Mouse (Mus musculus) natural killer cell, adult 2 months (primary cell): Measurements from ENCODE around the gene Tnpo2.
A peak's percentile ranks its signal among the peaks of the same experiment; 100 is the strongest.
"Not testable (repeated sequence)": the region's sequence is repeated elsewhere in the genome, so short reads cannot be mapped to it uniquely, and the experiment has no call there.

Experiments used
- DNase-seq, 2 experiments: peaks; one replicate each; pipeline ENCODE4 v3.0.0; 2022; ENCODE audit warnings: low spot score in 2 of 2

Tnpo2 gene

DNA sequence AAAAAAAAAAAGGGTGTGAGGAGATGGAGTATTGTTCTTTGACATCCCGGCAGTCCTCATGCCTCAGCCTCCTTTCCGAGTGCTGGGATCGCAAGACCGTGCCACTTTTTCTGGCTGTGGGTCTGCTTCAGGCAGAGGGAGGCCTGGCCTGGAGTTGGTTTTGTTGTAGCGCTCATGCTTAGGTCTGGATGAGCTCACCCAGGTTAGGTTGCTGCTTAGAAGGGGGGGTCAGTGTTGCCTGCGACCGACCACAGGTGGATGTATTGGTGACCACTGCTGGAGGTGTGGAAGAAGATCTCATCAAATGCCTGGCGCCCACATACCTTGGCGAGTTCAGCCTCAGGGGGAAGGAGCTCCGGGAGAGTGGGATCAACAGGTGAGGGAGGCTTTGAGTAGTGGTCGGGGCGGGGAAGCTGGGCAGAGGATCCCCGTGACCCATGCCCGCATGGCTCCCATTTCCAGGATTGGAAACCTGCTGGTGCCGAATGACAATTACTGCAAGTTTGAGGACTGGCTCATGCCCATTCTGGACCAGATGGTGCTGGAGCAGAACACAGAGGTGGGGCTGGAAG is 36.4 kb downstream of the Tnpo2 start:
- DNase-seq: no peak

DNA sequence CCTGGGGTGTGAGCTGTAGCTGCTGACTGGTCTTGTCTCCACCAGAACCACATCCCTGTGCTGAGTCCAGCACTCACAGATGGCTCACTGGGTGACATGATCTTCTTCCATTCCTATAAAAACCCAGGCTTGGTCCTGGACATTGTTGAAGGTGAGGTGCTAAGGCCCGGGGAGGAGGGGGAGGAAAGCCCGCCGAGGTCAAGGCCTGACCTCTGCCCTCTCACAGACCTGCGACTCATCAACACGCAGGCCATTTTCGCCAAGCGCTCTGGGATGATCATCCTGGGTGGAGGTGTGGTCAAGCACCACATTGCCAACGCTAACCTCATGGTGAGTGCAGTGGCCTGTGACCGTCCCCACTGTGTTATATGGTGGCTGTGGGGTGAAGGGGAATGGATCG is 37.5 kb downstream of the Tnpo2 start:
- no peak for DNase-seq

DNA sequence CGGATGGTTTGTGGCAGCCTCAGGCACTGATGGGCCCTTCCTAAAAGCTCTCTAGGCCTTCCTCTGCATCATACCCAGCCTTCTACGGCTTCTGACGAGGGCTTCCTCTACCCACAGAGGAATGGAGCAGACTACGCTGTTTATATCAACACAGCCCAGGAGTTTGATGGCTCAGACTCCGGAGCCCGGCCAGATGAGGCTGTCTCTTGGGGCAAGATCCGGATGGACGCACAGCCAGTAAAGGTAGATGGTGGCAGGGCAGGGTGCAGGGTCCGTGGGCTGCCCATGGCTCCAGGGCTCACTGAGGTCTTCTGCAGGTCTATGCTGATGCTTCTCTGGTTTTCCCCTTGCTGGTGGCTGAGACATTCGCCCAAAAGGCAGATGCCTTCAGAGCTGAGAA is 37.9 kb downstream of the Tnpo2 start:
- DNase-seq: no peak

DNA sequence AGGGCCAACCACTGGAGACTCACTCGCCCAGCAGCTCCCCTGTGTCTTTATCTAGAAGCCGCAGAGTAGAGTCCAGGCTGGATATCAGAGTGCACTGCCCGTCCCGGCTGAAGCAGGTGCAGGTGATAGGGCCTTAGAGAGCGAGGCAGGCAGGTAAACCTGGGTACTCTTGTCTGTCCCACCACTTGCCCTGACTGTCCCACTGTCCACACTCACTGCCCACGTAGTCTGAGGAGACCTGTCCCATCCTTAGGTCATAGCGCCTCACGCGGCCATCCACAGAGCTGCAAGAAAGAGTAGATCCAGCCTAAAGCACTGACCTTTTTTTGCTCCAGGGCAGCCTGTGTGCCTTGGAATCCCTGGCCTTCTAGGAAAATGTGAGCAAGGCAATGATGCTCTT is 39.3 kb downstream of the Tnpo2 start:
- no peak for DNase-seq

DNA sequence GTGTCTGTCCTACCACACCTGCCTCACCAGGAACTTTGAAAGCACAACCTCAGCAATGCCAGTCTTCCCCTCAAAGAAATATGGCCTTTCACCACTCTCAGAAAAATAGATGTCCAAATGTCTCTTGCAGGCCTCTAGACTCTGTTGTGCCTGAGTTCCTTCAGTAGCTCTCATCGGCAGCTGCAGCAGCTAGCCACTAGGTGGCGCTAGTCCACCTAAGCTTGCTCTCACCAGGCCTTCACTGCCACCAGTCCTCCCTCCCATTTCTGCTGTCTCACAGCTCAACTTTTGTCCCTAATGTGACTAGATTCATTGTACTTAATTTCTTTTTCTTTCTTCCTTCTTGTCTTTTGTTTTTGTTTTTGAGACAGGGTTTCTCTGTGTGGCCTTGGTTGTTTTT is 40.3 kb downstream of the Tnpo2 start:
- peak; percentile 68 to 77 for DNase-seq

DNA sequence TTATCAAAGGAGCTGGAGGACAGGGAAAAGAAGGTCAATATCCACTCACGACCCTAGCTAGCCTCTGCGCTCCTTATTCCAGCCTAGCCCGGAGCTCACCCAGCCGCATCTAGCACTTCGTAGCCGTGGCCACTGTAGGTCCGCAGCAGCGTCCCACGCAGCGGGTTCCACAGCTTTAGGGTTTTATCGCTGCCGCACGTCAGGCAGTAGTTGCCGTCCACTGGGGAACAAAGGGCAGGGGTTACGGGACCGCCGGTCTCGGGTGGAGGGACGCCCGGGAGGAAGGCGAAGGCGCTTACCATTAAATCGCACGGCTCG is 43.5 kb downstream of the Tnpo2 start:
- no peak for DNase-seq

DNA sequence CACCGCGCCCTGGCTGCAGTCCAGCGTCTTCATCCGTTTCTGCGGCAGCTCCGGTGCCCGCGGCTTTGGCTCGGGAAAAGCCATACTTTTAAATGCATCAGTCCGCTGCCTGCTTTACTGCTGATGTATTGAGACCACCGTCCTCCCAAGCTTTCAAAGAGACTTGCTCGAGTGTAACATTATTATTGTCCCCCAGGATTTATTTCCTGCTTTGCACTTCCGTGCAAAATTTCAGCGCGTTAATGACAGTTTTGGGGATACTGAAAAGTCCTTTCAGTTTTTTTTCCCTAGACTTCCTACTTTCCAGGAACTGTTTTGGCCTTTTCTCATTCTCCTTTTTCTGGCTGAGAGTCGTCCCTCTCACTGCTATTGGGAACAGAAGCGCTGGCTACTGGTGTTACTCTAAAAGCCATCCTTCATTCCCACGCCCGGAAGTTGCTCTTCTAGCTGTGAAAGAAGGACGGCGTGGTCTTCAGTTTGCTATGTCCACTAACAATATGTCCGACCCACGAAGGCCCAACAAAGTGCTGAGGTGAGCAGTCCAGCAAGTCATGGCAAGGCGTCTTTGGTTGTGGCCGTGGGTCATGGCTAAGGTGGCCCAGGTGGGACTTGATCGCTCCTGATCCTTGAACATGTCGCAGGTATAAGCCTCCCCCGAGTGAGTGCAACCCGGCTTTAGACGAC is 44.0 kb downstream of the Tnpo2 start, which contains the start of gene Wdr83os:
TSS of gene Wdr83os (plus strand) at position 209 of the 684 bp plus-strand sequence.
- DNase-seq: peak; percentile 63 to 73

DNA sequence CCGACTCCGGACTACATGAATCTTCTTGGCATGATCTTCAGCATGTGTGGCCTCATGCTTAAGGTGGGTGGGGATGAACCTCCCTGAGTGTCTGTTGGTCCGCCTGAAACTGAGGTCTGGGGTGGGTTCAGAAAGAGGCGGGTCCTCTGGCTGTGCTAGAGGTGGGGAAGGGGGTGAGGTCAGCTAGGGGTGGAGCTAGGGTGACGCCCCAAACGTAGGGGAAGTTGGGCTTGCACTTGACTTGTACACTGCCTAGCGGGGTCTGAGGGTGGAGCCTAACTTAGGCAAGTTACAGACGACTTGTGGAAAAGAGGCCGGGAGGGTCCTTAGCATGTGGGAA is 44.5 kb downstream of the Tnpo2 start, which contains the start of gene Wdr83:
TSS of gene Wdr83 (minus strand) at position 91 of the 340 bp plus-strand sequence.
- DNase-seq: peak; percentile 40 to 70

DNA sequence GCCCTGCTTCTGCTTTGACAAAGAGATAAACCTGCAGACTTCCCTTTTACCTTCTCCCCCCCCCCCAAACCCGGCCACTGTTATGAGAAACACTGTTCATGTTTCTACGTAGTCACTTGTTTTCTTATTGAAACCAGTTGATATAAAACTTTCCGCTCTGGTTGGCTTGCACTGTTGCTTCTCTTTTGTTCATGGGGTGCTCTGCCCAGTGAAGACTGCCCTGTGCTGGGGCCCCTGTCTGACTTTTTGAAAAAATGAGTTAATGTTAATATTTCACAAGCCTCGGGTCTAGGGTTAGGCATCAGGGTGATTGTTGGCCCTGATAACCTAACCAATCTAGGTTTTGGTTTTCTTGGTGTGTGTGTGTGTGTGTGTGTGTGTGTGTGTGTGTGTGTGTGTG is 45.5 kb downstream of the Tnpo2 start:
- DNase-seq: not testable (repeated sequence)

DNA sequence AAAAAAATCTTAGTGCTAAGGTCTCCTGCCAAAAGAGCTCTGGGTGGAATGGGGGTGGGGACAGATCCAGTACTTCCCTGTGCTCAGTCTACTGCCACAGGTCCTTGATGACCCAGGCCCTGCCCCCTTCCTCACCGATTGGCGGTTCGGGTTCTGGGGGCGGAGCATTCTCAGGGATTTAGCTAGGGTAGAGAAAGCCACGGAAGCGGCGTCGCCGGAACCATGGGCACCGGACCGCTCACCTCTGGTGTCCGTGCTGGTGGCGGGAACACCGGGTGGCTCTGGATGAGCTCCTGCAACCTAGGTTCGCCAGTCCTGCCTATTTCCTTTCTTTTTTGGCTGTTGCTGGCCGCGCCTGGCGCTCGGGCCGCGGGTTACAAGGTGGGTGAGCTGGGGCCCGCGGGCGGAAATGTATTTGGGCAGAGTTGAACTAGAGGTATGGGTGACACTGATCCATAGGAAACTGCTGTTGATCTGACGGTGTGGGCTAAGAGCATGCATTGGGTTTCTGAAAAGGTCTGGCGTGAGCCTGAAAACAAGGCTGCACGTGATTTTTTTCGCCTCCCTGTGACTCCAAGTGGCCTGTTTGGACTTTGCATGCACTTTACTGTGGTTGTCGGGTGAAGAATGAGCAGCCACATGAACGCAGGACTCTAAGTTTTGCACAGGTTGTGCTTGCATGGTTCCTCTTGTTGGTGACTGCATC is 46.5 kb downstream of the Tnpo2 start, which contains the start of gene Man2b1:
TSS of gene Man2b1 (plus strand) at position 163 of the 706 bp plus-strand sequence.
- peak; percentile 75 to 85 for DNase-seq

DNA sequence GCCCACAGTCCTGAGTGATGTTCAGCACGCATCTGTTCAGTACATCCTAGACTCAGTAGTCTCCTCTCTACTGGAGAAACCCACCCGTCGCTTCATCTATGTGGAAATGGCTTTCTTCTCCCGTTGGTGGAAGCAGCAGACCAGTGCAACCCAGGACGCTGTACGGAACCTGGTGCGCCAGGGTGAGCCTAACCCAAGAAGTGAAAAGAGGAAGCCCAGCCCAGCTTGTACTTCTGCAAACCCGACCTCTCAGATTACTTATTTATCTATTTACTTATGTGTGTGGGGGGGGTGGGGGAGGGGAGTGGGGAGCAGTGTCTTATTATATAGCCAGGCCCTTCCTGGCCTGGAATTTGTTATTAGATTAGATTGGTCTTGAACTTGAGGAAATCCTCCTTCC is 47.9 kb downstream of the Tnpo2 start:
- DNase-seq: peak in 1 of 2 experiments; percentile 55

DNA sequence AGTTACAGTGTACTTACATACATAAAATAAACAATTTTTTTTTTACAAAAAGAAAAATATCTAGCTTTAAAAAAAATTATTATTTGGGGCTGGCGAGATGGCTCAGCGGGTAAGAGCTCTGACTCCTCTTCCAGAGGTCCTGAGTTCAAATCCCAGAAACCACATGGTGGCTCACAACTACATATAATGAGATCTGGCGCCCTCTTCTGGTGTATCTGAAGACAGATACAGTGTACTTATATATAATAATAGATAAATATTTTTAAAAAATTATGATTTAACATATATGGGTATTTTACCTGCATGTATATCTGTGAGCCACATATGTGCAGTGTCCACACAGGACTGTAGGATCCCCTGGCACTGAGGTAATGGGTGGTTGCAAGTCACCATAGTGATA is 49.5 kb downstream of the Tnpo2 start:
- DNase-seq: no peak

DNA sequence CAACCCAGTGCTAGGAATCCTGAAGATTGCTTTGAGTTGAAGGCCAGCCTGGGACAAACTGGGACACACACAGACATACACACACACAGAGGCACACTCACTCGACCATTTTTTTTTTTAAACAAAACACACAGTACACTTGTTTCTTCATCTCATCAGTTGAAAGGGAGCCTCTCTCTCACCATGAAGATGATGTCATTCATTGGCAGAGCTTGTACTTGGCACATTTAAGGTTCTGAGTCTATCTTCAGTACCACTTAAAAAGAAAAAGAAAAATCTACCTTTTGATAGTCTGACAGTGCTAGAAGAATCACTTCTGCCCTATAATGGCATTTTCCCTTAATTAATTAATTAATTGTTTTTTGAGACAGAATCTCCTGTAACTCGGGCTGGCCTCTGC is 52.1 kb downstream of the Tnpo2 start:
- no peak for DNase-seq

DNA sequence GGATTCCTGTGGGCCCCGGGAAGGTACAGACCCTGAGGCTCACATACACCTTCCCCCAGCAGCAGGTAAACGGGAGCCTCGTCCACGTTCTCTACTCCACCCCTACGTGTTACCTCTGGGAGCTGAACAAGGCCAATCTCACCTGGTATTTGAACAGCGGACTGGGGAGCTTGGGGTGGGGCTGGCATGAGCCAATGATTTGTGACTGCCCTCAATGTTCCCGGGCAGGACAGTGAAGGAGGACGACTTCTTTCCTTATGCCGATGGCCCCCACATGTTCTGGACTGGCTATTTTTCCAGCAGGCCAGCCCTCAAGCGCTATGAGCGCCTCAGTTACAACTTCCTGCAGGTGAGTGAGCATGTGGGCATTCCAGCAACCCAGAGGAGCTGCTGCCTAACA is 54.1 kb downstream of the Tnpo2 start:
- no peak for DNase-seq

DNA sequence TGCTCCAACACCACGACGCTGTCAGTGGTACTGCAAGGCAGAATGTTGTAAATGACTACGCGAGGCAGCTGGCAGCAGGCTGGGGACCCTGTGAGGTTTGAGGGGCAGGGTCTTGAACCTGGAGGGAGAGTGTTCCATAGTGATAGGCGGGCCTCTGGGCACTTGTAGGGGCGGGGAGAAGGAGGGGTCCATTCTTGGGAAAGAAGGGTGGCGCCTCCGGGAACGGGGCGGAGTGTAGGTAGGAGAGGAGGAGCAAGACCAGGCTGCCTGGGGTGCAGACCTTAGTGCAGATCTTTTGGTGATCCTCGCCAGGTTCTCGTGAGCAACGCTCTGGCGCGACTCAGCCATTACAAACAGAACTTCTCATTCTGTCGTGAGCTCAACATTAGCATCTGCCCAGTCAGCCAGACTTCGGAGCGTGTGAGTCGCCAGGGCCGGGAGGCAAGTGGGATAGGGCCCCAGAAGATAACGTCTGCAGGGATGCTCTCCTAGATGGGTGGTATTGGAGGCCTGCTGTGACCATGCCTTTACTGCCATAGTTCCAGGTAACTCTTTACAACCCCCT is 54.9 kb downstream of the Tnpo2 start:
- DNase-seq: no peak

DNA sequence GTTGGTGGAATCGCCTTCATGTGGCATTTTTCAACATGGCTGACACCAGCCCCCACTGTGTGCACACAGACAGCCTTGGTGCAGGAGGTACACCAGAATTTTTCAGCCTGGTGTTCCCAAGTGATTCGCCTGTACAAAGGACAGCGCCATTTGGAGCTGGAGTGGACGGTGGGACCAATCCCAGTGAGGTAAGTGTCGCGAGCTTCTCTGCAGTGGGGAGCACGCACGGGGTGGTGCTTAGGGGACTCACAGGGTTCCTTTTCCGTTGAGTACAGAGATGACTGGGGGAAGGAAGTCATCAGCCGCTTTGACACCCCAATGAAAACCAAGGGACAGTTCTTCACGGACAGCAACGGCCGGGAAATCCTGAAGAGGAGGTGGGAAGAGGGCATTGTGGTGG is 58.3 kb downstream of the Tnpo2 start:
- no peak for DNase-seq

DNA sequence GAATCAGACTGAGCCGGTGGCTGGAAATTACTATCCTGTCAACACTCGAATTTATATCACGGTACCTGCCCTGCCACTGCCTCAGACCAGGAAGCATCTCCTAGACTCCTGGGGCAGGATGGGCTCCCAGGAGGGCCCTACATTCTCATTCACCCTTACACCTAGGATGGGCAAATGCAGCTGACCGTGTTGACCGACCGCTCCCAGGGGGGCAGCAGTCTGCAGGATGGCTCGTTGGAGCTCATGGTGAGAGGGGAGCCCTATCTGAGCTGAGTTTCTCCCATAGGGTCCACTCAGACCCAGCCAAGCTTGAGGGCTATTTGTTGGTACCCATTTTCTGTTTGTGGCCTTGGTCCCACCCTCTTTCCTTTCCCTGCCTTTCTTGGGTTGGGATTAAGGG is 58.9 kb downstream of the Tnpo2 start:
- DNase-seq: no peak

DNA sequence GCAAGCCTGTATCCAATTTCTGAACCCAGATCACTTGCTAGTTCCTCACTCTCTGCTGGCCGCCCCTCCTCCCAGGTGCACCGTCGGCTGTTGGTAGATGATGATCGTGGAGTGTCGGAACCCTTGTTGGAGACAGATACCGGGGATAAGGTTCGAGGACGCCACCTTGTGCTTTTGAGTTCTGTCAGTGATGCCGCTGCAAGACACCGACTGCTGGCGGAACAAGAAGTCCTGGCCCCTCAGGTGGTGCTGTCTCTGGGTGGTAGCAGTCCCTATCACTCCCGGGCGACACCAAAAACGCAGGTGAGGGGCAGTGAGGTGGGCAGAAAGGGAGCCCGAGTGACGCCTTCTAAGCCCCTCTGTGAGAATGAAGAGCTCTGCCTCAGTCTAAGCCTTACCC is 59.5 kb downstream of the Tnpo2 start:
- no peak for DNase-seq

DNA sequence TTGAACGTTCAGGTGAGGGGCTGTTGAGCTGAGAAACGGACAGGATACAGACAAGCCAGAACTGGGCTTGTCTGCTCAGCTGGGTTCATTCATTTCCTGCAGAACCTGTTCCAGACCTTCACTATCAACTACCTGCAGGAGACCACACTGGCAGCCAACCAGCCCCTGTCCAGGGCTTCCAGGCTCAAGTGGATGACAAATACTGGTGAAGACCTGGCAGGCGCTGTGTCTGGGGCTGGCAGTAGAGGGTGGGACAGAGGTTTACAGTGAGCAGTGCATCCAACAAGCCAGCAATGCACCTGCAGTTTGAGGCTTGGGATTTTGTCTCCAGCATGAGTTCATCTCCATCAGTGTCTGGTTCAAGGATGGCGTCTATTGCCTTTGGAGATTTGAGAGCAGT is 60.1 kb downstream of the Tnpo2 start:
- DNase-seq: no peak

DNA sequence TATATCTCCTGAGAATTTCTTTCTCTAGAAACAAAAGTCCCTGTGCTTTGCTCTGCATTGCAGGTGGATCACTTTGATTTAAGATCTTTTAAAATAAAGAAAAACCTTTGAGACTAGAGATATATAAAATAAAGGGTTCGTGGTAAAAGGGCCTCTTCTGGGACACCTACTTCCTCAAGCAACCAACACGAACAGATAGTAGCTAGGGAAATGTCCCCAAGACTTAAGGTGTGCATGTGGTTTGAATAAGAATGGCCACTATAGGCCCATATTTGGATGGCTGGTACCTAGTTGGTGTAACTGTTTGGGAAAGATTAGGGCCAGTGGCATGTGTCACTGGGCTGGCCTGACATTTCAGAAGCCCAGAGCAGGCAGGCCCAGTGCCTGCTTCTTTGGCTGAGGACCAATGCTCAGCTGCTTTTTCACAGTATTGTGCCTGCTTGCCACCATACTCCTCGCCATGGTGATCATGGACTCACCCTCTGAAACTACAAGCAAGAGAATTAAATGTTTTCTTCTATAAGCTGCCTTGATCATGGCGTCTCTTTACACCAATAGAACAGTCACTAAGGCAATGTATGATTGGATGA is 63.5 kb downstream of the Tnpo2 start:
- DNase-seq: no peak
